Mouse (Mus musculus): Measurements from ENCODE around the gene U2af2.

U2af2 gene

DNA sequence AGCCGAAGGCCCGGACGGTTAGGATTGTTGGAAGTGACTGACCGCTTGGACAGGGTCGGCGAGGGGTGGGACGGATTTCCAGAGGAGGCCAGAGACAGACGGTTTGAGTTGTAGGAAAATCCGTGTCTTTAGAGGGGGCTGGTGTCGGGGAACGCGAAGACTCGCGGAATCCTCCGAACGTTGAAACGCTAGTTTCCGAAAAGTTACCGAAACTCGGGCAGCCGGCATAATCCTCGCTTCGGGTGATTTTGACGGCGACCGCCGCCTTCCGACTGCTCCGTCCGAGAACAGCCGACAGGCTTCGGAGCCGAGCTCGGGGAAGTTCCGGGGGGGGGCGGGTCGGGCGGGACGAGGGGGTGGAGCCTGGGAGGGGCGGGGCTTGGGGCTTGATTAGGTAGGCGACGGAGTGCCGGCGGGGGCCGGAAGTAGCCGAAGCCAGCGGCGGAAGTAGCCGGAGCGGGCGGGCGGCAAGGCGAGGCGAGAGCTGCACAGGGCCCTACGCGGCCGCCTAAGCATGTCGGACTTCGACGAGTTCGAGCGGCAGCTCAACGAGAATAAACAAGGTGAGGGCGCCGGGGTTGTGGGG lies at the start of gene U2af2:
Gene U2af2 (plus strand): TSS at position 370 of the 586 bp plus-strand sequence.
- peak; percentile 95 for DNase-seq

DNA sequence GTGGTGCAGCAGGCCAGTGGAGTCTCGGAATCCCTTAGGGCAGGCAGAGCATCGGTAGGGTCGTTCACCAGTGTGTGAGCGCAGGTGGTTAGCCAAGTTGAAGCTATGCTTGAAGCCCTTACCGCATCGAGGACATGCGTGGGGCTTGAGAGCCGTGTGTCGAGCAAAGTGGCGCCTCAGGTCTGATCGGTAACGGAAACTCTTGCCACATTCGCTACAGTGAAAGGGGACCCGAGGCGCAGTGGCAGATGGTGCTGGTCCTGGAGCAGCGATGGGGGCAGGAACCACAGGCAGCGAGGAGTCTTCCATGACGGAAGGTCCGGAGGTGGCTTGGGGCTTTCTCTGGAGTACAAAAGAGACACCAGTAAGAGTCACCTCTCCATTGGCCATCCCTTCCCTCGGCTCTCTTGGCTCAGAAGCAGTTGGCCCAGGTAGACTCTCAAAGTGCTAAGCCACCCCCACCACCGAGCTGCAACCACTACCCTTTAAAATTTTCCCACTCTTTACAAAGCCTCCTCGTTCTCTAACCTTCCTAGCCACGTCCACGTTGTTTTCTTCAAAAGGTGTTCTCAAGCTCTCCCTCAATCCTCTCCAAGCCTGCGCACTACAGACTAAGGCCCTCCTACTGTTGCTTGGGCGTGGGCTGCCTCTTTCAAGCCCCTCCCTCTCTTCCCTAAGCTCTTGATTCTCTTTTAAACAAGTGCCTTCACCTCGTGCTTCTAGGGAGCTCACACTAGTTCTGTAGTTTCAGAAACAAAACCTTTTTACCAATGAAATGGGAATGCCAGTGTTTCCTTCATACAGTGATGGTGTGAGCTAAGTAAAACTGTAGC lies 49.0 kb upstream of the U2af2 start:
- DNase-seq: no peak

DNA sequence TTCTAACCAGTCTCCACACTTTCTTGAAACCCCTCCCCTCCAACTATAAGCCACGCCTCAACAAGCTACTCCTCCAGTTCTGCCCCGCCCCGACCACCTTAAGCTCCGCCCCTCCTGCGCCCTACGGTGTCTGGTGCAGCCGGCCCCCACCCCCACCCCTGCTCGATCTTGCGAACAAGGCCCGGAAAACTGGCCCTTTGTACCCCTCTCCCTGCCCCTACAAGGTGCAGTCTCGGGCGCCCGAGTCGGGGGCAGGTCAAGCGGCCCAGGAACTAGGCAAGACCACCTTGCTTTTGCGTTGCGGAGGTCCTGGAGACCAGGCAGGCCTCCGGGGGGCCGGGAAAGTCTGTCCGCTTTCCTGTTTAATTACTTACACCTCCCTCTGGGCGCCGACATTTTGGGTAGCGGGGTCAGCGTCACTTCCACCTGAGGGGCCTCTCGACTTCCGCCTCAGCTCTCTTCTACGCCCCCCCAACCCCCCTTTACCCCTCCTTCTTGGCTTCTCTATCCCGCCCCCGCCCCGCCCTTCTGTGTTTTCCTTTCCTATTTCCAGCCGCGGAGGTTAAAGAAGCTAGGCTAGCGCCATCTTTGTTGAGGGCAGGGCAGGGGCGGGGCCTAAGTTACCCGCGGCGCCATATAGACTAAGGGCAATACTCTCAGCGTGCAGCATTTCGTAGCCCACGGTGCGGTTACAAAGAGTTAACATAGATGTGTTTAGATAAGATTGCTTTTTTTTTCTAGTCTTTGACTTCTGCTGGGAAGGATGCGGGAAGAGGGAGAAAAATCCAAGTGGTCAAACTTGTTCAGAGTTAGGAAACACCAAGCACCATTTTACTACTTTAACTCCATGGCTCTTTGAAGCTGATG lies 47.5 kb upstream of the U2af2 start, which contains the start of the genes Zfp524 and Fiz1:
Gene Zfp524 (plus strand): TSS at position 165 of the 867 bp plus-strand sequence.
Gene Fiz1 (minus strand): TSS at position 447 of the 867 bp plus-strand sequence.
- peak; percentile 98 to 99 for DNase-seq

DNA sequence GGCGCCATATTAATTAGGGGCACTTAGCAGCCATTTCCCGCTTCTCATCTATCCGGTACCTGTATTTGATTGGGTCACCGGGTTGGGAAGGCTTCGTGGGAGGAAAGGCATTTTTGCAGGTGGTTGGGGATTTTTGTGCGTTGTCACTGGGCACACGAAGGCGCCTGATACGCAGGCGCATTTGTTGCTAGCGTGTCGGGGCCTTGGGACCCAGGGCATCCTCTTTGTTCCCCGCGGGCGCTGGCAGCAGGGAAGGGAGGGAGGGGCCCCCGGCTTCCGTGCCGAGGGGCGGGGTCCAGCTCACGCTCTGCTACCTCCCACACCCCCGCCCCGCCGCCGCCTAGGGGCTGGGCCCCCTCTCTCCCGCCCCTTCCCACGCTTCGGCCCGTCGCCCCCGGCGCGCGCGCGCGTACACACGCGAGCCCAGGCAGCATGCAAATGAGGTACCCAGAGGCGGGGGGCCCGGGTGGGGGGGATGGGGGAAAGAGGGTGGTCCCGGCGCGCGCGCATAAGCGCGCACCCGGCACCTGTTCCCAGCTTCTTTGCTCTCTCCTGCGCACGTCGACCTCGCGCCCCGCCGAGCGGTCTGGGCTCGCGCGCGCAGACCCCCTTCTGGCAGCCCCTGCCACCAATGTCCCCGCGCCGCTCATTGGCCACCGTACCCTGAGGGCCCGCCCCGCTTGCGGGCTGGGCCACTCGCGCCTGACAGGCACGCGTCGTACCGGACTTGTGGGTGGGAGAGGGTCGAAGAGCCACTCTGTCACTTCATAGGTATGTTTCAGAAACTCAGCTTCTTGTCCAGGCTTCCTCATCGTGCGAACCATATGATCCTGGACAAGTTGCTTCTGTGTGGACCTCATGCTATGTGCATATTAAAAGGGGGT lies 46.6 kb upstream of the U2af2 start, which contains the start of gene Gm44973:
Gene Gm44973 (plus strand): TSS at position 379 of the 884 bp plus-strand sequence.
- DNase-seq: peak; percentile 85

DNA sequence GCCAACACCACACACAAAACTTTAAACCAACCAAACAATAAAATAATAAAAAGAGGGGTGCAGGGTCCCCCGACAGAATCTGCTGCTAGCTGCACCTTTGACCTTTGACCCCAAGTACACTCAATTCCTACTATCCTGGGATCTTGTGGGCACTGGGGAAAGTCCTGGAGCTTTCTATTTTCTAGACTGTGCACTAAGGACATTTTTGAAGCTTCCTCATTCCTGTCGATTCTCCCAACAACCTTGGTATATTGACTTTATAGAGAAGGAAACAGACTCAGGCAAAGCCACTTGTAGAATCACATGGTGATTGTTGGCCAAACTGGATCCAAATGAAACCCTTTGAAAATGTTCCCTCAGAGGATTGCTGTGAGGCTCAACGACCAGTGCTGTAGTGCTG lies 45.9 kb upstream of the U2af2 start:
- no peak for DNase-seq

DNA sequence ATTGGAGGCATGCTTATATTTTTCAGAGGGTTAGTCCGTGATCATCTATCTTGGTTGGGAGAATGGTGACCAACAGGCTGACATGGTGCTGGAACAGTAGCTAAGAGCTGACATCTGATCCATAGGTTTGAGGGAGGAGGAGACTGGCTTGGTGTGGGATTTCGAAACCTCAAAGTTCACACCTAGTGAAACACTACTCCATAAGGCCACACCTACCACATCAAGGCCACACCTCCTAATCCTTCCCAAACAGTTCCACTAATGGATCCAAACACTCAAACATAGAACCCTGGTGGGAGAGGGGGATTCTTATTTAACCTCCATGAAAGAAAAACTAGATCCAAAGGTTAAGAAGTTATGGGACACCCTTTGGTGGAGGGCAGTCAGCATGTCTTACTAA lies 45.0 kb upstream of the U2af2 start:
- DNase-seq: peak; percentile 10 to 15

DNA sequence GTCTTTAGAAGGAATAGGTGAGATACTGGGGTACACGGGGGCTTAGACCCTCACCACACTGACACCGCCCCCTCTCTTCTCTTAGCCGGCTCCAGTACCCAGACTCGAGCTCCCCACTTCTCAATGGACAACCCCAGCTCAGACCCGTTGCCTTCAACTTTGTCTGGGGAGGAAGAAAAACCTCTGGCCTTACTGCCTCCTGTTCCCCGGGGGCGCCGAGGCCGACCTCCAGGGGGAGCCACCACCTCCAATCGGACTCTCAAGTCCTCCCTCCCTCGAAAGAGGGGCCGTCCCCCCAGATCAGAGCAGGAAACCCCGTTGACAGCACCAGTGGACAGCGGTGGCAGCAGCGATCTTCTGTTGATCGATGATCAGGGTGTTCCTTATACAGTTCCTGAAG lies 44.6 kb upstream of the U2af2 start:
- DNase-seq: peak; percentile 50 to 61

DNA sequence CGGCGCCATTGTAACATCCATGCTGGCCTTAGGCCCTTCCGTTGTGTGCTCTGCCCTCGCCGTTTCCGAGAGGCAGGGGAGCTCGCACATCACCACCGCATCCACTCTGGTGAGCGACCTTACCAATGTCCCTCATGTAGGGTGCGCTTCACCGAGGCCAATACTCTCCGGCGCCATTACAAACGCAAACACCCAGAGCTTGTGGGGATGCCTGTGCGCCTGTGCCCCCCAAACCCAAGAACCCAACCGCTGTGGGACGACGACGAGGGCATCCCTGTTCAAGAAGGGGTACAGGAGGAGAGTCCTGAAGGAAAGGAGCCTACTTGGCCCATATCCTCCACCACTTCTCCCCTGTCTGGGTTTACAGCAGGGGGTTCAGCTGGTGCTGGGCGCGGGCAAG lies 44.0 kb upstream of the U2af2 start:
- DNase-seq: no peak

DNA sequence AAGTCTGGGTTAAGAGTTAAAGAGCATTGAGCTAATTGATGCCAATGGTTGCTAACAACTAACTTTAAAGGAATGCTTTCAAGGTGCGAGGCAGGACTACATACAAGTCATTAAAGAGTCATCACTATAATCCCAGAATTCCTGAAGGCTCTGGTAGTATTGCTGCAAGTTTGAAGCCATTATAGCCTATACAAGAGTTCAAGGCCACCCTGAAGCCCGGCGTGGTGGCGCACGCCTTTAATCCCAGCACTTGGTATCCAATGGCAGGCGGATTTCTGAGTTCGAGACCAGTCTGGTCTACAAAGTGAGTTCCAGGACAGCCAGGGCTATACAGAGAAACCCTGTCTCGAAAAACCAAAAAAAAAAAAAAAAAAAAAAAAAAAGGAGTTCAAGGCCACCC lies 42.4 kb upstream of the U2af2 start:
- peak in 1 of 2 experiments; percentile 7 for DNase-seq

DNA sequence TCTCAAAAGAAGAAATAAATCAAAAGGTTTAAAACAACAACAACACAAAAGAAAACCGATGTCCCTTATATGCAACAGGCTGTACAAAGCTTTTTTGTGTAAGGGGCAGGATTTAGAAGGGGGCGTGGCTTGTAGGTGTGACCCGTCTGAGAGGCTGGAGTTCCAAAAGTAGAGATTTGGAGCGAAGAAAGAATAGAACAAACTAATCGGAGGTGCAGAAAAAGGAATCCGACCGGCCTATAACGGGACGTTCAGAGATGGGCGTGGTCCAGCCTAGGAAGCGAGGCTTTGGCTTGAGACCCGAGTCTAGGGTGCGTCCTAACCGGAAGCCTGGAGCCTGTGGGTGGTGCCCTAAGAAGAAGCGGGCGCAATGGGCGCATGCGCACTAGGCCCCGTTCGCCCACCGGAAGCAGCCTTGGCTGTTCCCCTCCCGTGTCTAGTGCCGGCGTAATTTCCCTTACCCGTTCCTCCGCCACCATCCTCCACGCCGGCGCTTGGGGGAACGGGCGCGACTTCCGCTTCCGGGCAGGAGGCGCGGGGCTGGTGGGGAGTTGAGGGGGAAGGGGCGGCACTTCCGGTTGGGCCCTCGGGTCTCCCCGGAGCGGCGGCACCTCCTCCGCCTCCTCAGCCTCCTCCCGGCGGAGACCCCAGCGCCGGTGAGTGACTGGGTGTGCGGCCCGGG lies 41.8 kb upstream of the U2af2 start, which contains the start of the genes Zfp865 and Ccdc106:
Gene Zfp865 (plus strand): TSS at position 377 of the 682 bp plus-strand sequence.
Gene Ccdc106 (plus strand): TSS at position 554 of the 682 bp plus-strand sequence.
- DNase-seq: peak; percentile 98

DNA sequence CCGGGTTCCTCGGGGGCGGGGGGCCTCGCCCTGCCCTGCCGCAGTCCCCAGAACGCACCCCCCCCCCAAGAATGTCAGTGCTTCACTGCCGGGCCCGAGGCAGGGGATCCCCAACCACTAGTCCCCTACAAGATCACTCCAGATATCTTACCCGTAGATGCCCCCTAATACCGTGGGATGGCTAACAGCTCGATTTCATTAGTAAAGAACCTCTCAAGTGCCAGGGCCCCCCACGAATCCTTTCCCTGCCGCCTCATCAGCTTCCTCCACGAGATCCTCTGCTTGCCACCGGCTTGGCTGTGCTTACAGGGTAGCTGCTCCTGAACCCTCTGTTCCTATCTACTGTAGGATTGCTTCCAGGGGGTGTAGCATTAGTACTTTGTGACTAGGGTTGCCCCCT lies 41.3 kb upstream of the U2af2 start:
- no peak for DNase-seq

DNA sequence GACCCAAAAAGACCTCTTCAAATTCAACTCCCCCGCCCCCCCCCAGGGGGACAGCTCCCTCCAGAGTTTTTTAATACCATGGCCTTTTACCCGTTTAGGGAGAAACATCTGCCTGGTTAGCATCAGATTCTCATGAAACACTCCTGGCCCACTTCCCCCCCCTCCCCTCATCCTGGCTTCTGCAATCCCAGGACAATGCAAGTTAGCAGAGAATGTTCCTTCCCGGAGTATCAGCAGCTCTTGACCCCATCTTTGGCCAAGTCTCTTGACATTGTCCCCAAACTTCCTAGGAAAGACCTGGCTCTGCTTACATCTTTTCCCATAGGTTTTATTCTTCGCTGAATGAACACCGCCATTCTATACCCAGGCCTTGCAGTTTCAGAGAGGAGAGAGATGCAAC lies 40.7 kb upstream of the U2af2 start:
- DNase-seq: no peak

DNA sequence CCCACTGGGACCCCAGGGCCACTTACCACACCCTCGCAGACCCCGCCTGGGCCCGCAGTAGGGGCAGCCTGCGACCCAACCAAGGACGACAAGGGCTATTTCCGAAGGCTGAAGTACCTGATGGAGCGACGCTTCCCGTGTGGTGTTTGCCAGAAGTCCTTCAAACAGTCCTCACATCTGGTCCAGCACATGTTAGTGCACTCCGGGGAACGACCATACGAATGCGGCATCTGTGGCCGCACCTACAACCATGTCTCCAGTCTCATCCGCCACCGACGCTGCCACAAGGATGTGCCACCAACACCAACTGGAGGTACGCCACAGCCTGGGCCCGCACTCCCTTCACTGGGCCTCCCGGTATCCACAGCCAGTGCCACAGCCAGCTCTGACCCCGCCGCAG lies 32.4 kb upstream of the U2af2 start:
- no peak for DNase-seq

DNA sequence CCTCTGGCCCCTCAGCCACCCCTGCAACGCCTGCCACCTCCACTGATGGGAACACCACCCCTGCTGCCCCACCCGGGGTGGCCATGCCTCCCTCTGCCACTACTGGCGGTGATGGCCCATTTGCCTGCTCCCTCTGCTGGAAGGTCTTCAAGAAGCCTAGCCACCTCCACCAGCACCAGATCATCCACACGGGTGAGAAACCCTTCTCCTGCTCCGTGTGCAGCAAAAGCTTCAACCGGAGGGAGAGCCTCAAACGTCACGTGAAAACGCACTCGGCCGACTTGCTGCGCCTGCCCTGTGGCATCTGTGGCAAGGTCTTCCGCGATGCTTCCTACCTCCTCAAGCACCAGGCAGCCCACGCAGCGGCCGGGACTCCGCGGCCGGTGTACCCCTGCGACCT lies 32.0 kb upstream of the U2af2 start:
- DNase-seq: no peak

DNA sequence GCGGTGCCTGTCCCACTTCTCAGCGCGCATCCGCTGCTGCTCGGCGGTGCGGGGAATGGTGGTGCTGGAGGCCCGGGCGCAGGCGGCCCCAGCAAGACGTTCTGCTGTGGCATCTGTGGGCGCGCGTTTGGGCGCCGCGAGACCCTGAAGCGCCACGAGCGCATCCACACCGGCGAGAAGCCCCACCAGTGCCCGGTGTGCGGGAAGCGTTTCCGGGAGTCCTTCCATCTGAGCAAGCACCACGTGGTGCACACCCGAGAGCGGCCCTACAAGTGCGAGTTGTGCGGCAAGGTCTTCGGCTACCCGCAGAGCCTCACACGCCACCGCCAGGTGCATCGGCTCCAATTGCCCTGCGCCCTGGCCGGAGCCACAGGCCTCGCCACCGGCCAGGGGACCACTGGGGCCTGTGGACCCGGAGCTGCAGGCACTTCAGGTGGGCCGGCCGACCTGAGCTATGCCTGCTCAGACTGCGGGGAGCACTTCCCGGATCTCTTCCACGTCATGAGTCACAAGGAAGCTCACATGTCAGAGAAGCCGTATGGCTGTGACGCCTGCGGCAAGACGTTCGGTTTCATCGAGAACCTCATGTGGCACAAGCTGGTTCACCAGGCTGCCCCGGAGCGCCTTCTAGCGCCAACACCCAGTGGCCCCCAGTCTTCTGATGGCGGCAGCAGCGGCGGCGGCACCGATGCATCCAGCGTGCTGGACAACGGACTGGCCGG lies 31.2 kb upstream of the U2af2 start:
- no peak for DNase-seq

DNA sequence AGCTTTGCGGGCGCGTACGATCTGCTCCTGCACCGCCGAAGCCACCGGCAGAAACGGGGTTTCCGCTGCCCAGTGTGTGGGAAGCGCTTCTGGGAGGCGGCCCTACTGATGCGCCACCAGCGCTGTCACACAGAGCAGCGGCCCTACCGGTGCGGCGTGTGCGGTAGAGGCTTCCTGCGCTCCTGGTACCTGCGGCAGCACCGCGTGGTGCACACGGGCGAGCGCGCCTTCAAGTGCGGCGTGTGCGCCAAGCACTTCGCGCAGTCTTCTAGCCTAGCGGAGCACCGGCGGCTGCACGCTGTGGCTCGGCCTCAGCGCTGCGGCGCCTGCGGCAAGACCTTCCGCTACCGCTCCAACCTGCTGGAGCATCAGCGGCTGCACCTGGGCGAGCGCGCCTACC lies 30.4 kb upstream of the U2af2 start:
- DNase-seq: no peak

DNA sequence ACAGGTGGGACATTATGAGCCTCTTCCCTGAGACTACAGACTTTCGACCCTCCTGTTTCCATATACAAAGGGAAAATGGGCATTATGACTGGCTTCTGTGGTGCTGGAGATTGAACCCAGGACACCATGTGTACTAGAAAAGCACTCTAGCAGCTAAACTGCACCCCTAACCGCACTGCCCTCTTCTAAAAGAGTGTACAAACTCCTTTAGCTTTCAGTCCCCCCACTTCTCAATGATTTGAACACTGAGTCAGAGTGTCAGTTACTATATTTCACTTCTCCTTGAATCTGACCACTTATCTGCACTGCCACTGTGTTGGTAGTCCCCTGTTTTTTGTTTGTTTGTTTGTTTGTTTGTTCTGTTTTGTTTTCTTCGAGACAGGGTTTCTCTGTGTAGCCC lies 28.1 kb upstream of the U2af2 start, which contains the start of gene 4632433K11Rik:
Gene 4632433K11Rik (plus strand): TSS at position 301 of the 400 bp plus-strand sequence.
- DNase-seq: no peak

DNA sequence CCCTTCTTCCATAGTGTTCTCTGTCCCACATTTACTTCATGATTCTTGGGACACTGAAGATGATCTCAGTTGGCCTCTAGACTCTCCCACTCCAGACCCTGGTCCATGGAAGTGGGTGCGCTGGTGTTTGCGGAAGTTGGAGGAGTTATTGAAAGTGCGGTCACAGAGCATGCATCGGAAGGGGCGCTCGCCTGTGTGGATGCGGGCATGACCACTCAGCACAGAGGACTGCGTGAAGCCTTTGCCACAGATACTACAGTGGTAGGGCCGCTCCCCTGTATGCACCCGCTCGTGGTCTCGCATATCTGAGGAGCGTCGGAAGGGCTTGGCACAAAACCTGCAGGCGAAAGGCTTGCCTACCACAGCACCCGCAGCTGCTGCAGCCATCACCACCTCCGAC lies 26.3 kb upstream of the U2af2 start:
- DNase-seq: no peak

DNA sequence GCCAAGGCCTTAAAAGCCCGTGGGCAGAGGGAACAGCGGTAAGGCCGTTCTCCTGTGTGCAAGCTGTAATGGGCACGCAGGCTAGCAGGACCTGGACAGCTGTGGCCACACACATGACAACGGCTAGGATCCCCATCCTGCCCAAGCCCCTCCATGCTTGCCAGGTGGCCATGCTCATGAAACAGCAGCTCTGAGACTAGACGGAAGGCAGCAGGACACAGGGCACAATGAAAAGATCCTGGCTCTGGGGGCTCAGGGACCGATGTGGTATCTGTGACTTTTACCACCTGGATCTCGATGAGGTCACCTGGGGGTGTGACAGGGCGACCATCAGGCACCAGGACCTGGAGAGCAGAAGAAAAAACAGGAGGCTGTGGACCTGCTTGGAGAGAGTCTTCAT lies 25.8 kb upstream of the U2af2 start:
- no peak for DNase-seq

DNA sequence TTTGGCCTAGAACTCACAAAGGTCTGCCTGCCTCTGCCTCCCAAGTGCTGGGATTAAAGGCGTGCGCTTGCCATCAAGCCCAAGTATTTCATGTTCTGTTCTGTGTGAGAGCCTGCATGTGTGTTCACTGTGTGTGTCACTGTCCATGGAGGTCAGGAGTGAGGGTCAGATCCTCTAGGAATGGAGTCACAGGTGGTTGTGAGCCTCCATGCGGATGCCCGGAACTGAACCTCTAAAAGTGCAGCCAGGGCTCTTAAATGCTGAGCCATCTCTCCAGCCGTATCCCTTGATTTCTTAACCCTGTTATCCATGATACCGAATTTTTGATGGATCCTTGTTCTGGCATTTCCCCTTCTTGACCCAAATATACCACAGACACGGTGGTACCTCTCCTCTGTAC lies 24.9 kb upstream of the U2af2 start:
- no peak for DNase-seq

DNA sequence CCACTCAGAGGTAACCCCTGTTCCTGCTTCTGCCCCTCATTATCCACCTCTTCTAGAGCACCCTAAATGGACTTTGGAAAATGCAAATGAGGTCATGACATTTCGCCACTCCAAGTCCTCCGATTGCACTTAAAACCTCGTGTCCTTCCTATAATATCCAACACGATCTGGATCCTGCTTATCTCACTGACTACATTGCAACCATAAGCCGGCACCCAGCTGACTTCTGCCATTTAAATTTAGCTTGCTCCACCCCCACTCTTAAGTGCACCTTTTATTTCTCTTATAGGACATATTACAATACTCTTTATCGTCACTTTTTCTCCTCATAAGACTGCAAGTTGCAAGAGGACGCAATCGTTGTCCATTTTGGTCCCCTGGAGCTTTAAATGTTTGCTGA lies 24.5 kb upstream of the U2af2 start:
- no peak for DNase-seq

All from B cell, adult 2 months (primary cell).